Mouse (Mus musculus): Measurements from ENCODE around the gene Abi3. TPM values are rescaled to one million over a fixed set of nuclear protein-coding genes. Genes with fewer than 3 reads are reported as not detected.

Gene Abi3
- total RNA-seq, 2 experiments from 2014 or later = 3.4 to 8.9 TPM

DNA sequence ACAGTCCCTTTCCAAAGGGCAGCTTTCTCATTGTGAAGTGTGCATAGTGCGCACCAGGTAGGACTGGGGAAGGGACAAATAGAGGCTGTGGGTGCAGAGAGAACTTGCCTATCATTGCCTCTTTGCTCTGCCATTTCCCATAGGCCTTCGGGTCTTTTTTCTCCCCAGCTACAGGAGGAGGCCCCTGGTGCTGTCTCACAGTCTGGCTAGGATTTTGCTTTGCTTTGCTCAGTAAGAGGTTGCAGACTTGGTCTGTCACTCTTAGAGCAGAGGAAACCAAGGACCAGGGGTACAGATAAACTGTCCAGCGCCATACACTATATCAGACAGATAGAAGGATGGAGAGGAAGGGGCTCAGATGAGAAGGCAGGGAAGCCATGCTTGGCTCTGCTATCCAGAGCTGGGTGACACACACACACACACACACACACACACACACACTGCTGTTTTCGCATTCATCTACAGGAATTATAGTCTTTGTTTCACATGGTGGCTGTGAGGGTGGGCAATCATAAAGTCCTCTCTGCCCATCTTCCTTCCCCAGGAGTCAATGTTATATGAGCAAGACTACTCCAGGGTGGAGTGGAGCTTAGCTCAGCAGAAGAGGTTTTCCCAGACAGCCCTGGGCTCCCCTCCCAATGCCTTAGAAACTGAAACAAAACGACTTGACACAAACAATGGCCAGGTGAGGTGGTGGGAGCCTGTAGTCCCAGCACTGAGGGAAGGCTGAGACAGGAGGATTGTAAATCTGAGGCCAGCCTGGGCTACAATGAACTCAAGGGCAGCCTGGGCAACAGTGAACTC, 1.4 kb downstream of the Abi3 start:
- ATAC-seq (replicated peaks; ENCODE audit: low FRiP score, low TSS enrichment, poor library complexity, severe bottlenecking) = no peak

DNA sequence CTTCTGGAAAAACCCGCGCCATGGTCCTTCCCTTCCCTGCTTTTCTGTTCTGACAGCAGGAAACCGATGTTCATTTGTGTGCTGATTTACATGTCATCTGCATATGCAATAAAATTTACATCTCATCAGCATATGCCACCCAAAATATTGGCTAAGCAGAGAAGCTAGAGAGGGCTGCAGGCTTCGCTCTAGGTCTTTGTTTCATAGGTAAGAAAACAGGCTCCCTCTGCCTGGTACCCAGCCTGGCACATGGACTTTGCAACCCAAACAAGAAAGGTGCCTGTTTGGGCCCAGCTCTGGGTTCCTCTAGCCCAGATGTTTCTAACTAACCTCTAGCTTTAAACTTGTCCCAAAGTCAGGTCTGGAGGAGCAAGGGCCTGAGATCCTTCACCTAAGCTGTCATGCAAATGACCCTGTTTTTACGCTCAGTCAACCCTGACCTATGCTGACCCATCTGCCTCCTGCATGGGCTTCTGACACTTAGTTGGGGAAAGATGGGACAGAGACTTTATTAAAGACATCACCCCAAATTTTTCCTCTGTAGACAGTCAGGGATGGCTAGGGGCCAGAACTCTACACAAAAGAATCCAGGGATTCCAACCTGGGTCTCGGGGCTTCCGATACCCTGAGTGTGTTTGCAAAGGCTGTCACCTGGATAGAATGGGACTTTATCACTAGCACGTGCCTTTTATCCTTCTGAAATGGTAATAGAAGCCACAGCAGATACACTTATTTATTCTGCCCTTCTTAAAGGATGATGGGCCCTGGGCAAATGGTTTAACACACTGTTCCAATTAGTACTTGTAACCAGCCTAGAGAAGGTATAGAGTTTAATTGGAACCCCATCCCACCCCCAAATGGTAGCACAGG, 3.0 kb downstream of the Abi3 start:
- no peak for ATAC-seq (replicated peaks; ENCODE audit: low FRiP score, low TSS enrichment, poor library complexity, severe bottlenecking)

DNA sequence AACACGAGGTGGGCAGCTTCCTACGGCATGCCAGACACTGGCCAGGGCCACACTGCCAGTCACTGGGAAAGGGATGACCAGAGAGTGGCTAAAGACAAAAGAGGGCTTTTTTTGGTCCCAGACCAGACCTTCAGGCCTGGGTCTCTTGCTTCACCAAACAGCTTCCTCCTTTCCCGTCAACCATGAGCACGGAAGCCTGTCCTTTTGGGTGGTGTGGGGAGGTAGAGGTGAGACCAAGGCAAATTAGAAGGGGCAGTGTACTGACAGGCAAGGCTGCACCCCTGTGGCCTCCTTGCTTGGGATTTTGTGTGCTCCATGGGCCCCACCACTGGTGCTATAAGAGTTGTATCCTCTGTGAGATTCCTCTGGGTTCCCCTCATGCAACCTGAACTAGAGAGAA, 3.7 kb downstream of the Abi3 start:
- ATAC-seq (replicated peaks; ENCODE audit: low FRiP score, low TSS enrichment, poor library complexity, severe bottlenecking) = no peak

DNA sequence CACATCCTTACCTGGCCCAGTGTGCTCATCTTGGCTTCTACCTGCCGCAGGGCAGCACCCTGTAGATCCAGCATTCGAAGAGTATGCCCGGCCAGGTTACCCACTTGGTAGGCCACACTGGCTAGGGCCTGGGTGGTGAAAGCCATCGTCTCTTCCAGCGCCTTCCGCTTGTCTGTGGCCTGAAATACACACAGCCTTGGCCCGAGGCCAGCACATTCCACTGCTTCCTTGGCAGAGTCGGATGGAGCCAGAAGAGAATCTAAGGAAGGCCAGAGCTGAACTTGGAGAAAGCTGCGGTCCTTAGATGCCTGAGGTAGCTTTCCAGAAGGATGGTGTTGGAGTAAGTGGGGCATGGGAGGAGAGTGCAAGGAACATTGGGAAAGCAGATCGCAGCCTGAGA, 5.2 kb downstream of the Abi3 start, which contains the start of gene Gngt2:
Gngt2 (plus strand) TSS at position 158 of the 400 bp plus-strand sequence.
- no peak for ATAC-seq (replicated peaks; ENCODE audit: low FRiP score, low TSS enrichment, poor library complexity, severe bottlenecking)

DNA sequence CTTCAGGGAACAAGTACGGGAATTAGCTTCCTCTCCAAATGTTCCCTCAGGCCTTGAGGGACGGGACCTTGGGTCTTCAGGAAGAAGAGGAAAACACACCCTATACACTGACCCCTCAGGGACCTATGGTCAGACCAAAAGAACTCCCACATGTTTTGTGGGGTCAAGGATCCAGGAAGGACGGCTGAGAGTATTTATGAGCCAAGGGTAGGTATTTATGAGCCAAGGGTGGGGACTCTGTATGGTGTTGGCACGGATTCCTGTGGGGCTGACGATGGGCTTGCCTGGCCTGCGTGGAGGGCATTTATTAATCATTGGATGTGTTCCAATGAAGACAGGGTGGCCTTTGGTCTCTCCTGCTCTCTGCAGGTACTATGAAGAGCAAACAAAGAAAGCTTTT, 5.8 kb downstream of the Abi3 start:
- ATAC-seq (replicated peaks; ENCODE audit: low FRiP score, low TSS enrichment, poor library complexity, severe bottlenecking) = no peak

DNA sequence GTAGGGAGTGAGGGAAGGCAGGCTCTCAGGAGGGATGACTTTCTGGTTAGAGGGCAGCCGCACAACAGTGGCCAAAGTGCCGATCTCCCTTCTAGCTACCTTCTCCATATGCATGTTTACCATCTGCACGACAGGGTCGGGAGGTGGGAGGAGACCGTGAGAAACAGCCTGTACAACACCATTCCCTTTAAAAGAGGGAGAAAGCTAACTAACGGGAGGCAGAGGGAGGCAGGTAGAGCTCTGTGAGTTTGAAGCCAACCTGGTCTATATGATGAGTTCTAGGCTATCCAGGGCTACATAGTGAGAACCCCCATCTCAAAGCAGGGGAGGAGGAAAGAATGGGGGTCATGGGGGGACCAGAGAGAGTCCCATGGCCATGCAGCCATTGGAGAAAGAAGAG, 6.4 kb downstream of the Abi3 start:
- ATAC-seq (replicated peaks; ENCODE audit: low FRiP score, low TSS enrichment, poor library complexity, severe bottlenecking) = no peak

DNA sequence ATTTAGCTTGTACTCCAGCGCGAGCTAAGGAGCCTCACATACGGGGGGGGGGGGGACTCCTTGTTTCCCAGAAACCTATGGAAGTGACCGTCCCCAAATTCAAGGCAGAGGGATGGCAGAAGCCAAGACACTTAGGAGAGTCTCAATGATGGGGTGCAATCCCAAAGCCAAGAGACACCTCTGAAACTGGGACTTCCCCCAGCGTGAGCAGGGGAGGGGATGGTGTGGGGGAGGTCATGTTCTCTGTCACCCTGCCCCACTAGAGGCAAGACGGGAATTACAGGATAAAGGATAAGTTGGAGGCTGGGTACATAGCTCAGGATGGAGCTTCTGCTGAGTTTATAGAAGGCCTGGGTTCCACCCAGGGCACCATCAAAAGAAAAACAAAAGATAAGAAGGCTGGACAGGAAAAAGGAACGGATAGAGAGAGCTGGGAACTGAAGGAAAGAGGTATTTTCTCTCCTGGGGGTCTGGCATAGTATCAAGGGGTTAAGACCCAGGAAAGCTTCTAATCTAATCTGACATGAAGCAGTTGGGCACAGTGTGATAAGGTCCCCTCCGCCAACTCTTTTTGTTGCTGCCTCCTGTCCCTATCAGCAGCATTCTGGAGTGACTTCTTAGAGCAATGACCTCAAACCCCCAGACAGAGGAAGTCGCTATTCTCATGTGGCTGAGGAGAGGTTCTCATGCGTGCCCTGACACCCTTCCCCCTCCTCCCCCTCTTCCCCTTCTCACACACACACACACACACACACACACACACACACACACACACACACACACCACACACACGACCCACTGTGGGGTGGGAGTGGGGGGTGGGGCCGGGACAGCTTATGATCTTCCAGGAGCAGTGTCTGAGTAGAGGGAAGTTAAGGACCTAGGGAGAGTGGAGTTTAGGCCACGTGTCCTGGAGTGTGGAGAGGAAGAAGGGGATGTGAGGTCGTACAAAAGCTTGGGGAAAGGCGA, 7.2 kb downstream of the Abi3 start:
- peak; percentile 58 for ATAC-seq (replicated peaks; ENCODE audit: low FRiP score, low TSS enrichment, poor library complexity, severe bottlenecking)

DNA sequence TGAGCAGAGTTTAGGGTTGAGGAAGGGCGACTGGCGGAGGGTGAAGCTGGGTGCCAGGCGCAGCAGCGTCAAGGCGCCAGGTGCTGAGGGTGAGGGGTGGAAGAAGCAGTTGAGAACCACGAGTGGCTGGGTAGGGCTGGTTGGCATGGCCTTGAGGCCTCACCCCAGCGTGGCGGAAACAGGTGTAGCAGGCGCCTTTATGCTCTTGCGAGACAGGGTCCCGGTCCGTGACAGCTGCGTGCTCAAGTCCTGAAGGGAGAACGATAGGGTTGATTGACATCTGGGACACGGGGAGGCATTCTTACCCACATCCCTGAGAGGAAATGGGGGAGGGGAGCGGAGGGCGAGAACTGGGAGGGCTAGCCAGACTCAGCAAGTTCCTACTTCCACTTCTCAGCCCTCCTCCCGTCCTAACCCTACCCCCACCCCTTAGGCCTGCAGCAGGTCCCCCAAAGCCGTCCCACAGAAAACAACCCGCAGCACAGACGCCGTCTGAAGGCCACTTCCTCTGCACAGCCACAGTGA, 8.1 kb downstream of the Abi3 start:
- ATAC-seq (replicated peaks; ENCODE audit: low FRiP score, low TSS enrichment, poor library complexity, severe bottlenecking) = peak; percentile 36

DNA sequence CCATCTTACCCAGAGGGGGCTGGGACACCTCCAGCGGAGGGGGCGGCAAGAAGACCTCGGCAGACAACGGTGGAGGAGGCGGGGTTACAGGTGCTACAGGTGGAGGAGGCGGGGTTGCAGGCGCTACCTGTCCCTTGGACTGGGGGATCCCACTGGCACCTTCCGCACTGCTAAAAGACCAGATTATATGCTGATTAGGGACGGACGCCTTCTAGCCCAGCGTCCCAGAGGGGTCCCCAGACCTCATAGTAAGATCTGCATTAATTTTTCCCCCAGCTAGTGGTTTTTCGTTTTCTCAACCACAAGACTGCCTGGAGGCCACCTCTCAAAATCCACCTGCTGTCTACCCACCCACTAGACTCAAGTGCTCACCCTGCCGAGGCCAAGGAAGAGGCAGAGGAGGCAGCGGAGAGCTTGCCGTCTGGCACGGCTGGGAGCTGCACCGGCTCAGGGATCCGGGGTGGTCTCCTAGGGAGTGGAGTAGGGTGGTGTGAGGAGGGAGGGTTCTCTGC, 8.6 kb downstream of the Abi3 start:
- no peak for ATAC-seq (replicated peaks; ENCODE audit: low FRiP score, low TSS enrichment, poor library complexity, severe bottlenecking)

DNA sequence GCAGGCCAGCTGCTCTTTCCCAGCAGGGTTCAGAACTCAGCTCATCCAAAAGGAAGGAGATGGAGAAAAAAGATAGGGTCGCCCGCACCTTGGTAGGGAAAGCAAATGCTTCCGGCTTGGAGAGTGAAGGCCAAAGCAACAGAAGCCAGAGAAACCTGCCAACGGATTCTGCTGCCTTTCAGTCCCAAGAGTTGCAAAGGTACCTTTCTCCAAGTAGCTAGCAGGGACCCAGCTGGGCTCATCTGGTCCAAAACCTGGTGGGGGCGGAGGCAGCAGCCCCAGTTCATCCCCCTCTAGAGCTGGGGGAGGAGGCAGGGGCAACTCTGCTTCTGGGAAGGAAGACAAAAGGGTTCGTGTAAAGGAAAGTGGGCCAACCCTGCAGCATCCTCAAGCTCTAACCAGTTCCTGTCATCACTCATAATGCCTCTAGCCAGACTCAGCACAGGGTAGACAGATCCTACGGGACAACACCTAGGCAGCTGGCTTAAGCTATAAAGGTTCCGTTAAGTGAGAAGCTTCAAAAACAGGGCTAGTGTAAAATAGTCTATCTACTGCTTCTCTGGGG, 9.2 kb downstream of the Abi3 start:
- no peak for ATAC-seq (replicated peaks; ENCODE audit: low FRiP score, low TSS enrichment, poor library complexity, severe bottlenecking)

DNA sequence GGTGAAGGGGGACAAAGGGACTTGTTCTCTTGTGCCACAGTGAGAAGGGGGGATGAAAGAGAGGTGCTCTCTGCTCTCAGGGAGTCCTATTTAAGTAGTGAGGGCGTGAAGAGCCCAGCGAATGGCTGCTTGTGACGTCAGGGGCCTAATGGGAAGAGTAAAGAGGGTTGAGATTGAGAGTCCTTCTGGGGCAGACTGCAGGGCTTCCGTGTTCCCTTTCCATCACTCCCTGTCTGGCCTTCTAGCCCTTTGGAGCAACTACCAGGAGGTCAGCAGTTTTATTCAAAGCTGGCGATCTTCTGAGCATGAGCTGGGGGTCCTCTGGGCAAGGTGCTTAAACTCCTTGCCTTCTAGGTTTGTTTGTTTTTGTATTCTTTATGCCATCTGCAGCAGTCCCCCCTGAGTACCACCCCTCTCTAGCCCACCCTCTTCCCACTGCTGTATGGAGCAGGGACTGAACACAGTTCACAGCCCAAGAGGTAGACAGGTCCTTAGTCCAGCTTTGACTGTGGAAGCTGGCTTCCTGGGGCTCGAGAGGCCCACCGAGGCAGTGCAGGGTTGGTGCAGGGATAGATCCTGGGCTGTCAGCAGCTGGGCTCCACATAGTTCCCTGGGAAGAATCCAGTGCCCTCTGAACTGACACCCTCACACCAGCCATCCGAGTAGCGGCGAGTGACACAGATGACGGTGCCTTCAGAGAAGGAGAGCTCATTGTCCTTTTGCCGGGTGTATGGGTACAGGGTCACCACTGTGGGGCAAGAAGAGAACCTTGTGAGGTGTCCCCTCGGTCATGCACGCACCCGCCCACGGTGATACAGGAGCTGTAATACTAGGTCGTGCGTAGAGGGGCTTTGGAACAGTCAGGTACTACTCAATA, 9.9 kb downstream of the Abi3 start:
- no peak for ATAC-seq (replicated peaks; ENCODE audit: low FRiP score, low TSS enrichment, poor library complexity, severe bottlenecking)

DNA sequence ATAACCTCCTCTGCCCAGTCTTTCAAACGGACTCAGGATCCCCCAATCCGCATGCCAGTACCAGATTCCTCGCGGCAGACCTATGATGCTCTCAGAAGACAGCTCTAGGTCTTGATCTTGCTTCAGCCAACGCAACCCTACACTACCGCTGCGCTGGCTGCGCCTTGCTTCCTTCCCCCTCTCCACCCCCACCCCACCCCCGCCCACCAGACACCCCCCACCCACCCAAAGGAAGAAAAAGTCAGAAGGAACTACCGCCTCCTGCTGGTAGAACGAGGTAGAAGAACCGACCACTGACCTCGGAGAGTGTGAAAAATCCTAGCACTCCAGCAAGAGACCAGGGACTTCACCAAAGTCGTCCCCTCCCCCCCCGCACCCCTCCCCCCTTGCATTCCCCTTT, 10.6 kb downstream of the Abi3 start:
- no peak for ATAC-seq (replicated peaks; ENCODE audit: low FRiP score, low TSS enrichment, poor library complexity, severe bottlenecking)

DNA sequence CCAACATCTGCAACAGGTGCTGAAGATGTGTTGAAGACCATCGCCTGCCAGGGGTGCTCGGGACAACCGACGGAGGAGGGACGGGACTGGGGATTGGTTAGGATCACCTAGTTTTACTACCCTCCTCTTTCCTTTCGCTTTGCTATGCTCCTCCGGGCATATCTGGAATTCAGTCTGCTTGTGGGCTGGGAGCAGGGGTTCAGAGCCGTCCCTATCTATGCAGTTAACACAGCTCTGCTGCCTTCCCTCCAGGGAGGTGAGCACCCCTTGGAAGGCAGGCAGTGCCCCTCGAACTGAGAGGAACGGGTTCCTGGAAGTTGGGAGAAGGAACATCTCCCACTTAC, 11.0 kb downstream of the Abi3 start:
- ATAC-seq (replicated peaks; ENCODE audit: low FRiP score, low TSS enrichment, poor library complexity, severe bottlenecking) = no peak

DNA sequence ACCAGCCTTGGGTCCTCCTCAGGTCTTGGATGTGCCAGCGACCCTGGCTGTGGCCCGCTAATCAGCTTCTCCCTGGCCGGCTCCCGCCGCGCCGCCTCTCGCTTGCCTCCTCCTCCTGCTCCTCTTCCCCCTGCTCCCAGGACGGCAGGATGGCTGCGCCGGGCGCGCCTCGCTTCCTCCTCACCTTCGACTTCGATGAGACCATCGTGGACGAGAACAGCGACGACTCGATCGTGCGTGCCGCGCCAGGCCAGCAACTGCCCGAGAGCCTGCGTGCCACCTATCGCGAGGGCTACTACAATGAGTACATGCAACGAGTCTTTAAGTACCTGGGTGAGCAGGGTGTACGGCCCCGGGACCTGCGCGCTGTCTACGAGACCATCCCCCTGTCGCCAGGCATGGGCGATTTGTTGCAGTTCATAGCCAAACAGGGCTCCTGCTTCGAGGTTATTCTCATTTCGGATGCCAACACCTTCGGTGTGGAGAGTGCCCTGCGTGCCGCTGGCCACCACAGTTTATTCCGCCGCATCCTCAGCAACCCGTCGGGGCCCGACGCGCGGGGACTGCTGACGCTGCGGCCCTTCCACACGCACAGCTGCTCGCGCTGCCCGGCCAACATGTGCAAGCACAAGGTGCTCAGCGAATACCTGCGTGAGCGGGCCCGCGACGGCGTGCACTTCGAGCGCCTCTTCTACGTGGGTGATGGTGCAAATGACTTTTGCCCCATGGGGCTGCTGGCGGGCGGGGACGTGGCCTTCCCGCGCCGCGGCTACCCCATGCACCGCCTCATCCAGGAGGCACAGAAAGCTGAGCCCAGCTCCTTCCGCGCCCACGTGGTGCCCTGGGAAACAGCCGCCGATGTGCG, 11.6 kb downstream of the Abi3 start:
- no peak for ATAC-seq (replicated peaks; ENCODE audit: low FRiP score, low TSS enrichment, poor library complexity, severe bottlenecking)

DNA sequence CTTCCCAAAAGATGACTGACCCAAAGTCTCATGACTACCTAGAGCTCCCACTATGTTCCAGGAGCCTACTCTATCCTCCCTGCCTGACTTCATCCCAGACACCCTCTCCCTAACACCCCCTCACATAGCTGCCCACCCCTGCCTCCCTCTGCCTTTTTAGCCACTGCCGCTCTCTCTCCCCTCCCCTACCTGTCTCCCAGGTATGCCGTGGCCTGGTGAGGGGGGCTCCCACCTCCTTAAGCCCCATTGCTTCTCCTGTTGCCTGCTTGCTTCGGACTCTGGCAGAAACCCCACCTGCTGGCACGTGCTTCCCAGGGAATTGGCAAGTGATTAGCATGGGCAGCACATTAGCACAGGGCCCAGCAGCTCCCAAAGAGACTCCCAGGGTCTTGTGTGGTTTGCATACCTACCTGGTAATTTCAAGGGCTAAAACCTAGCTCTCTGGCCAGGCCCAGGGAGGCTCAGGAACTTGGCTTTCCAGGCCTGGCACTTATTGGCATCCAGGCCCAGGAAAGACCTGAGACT, 12.7 kb downstream of the Abi3 start:
- ATAC-seq (replicated peaks; ENCODE audit: low FRiP score, low TSS enrichment, poor library complexity, severe bottlenecking) = no peak

DNA sequence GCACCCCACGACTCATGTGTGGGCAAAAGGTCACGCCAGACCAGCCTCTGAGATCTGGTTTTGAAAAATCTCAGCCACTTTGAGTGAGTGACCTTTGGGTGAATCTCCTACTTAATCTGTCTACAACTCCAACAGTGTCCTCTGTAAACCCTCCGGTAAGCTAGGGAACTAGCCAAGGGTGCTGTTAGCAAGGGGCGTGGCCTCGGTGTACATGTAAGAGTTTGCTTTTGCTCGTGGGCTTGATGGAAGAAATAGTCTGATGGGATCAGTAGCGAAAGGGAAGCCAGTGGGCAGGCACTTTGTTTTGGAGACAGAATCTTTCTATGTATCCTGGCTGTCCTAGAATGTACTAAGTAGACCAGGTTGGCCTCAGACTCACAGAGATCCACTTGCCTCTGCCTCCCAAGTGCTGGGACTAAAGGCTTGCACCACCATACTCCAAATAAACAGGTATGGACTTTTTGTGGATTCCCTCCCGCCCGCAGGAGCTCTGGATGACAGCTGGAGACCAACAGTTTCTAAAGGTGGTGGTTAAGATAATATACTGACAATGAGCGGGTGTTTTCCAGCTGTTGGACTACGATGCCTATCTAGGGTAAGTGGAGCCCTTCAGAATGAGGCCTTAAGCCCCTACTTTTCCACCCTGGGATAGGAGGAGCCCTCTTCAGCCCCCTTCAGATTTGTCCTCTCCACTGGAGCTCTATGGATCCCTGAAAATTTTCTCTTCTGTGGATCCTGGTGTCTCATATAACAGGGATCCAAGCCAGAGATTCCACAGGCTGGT, 13.9 kb downstream of the Abi3 start:
- ATAC-seq (replicated peaks; ENCODE audit: low FRiP score, low TSS enrichment, poor library complexity, severe bottlenecking) = no peak

All from megakaryocyte-erythroid progenitor cell, adult 5-6 weeks (primary cell).